Mouse (Mus musculus): ENCODE results near the gene Ubtf. TPM values are rescaled to one million over a fixed set of nuclear protein-coding genes. Genes with fewer than 3 reads are reported as not detected.
"Not testable (repeated sequence)": the region's sequence is repeated elsewhere in the genome, so short reads cannot be mapped to it uniquely, and the experiment has no call there.

The Ubtf gene
- polyA plus RNA-seq, 1 experiment from 2014 or later = 82.8 TPM

GRCm38 (mm10) chr11:102285095-102285834 is 34.3 kb downstream of the Ubtf start:
- peak overlapping the region; percentile 70 for H3K4me3 ChIP-seq
- ATAC-seq (replicated peaks) = peak; percentile 71
- peak overlapping the region; percentile 85 for H3K27ac ChIP-seq
- H3K9me3 ChIP-seq = no peaks in the 10 kb centered on the region
- H3K4me2 ChIP-seq = peak overlapping the region; percentile 71
- H3K9ac ChIP-seq = peak overlapping the region; percentile 77
- no peaks in the 10 kb centered on the region for H3K27me3 ChIP-seq (replicated peaks)
- WGBS = 6% methylated on average over 31 of the region's 31 CpGs
- H3K36me3 ChIP-seq (replicated peaks) = peaks cover 13% of the 10 kb centered on the region; the same call in 1 of the 2 replicates
- H3K4me1 ChIP-seq = peaks cover 15% of the 10 kb centered on the region

GRCm38 (mm10) chr11:102284501-102285094 is 34.9 kb downstream of the Ubtf start, which contains the start of gene Tmub2:
Gene Tmub2, plus strand, starts transcription at chr11:102284931.
- Histone ChIP-seq H3K27ac (peak within 1 kb of the TSS; percentile 85), H3K27me3 (replicated peaks) (no peaks in the 10 kb centered on the region), H3K4me1 (peaks cover 15% of the 10 kb centered on the region), H3K9me3 (no peaks in the 10 kb centered on the region), H3K4me3 (peak within 1 kb of the TSS; percentile 70), H3K36me3 (replicated peaks) (peaks cover 11% of the 10 kb centered on the region; the same call in 1 of the 2 replicates), H3K4me2 (peak within 1 kb of the TSS; percentile 71), H3K9ac (peak within 1 kb of the TSS; percentile 77)
- WGBS = under 1% methylated on average over 32 of the region's 32 CpGs
- peak; percentile 93 for ATAC-seq (replicated peaks)

GRCm38 (mm10) chr11:102283922-102284321 is 35.6 kb downstream of the Ubtf start:
- Histone ChIP-seq H3K9me3 (no peaks in the 10 kb centered on the region), H3K4me2 (peak overlapping the region; percentile 71), H3K9ac (no peak overlapping the region), H3K27me3 (replicated peaks) (no peaks in the 10 kb centered on the region), H3K36me3 (replicated peaks) (peaks cover 11% of the 10 kb centered on the region; the same call in 1 of the 2 replicates), H3K4me1 (peaks cover 15% of the 10 kb centered on the region), H3K4me3 (peak overlapping the region; percentile 70), H3K27ac (peak overlapping the region; percentile 85)
- ATAC-seq (replicated peaks) = no peak; the same call in 1 of the 2 replicates
- 84% methylated on average over 6 of the region's 6 CpGs for WGBS

- not testable (repeated sequence) for H3K4me2 ChIP-seq; H3K36me3 ChIP-seq (replicated peaks); H3K9ac ChIP-seq; ATAC-seq (replicated peaks); H3K9me3 ChIP-seq; H3K27me3 ChIP-seq (replicated peaks); H3K27ac ChIP-seq; H3K4me1 ChIP-seq; H3K4me3 ChIP-seq
- WGBS = 73% methylated on average over 6 of the region's 6 CpGs
These were observed 39.3 kb downstream of the Ubtf start for GRCm38 (mm10) chr11:102280267-102280666.

GRCm38 (mm10) chr11:102279595-102279994 is 39.9 kb downstream of the Ubtf start:
- Histone ChIP-seq H3K9me3 (no peaks in the 10 kb centered on the region), H3K27ac (no peak overlapping the region), H3K36me3 (replicated peaks) (no peaks in the 10 kb centered on the region), H3K4me2 (no peak overlapping the region), H3K27me3 (replicated peaks) (0 out of 2 replicates have a peak, but pooled peaks cover 4% of the 10 kb centered on the region), H3K9ac (no peak overlapping the region), H3K4me3 (no peak overlapping the region), H3K4me1 (peaks cover 9% of the 10 kb centered on the region)
- WGBS = 92% methylated on average over 3 of the region's 3 CpGs
- ATAC-seq (replicated peaks) = no peak

GRCm38 (mm10) chr11:102277754-102278153 is 41.8 kb downstream of the Ubtf start:
- Histone ChIP-seq H3K4me1 (peaks cover 9% of the 10 kb centered on the region), H3K4me3 (no peak overlapping the region), H3K9ac (no peak overlapping the region), H3K27ac (no peak overlapping the region), H3K27me3 (replicated peaks) (0 out of 2 replicates have a peak, but pooled peaks cover 4% of the 10 kb centered on the region), H3K4me2 (no peak overlapping the region), H3K36me3 (replicated peaks) (no peaks in the 10 kb centered on the region), H3K9me3 (no peaks in the 10 kb centered on the region)
- no peak for ATAC-seq (replicated peaks)
- 50% methylated on average over 8 of the region's 12 CpGs for WGBS

GRCm38 (mm10) chr11:102276411-102276915 is 43.1 kb downstream of the Ubtf start:
- H3K9me3 ChIP-seq = no peaks in the 10 kb centered on the region

GRCm38 (mm10) chr11:102268520-102269244 is 50.9 kb downstream of the Ubtf start, which contains the start of gene Asb16:
Gene Asb16, plus strand, starts transcription at chr11:102268743.
- Histone ChIP-seq H3K4me2 (no peak within 1 kb of the TSS), H3K4me1 (peaks cover 6% of the 10 kb centered on the region), H3K27me3 (replicated peaks) (no peaks in the 10 kb centered on the region), H3K4me3 (no peak within 1 kb of the TSS), H3K9ac (no peak within 1 kb of the TSS), H3K27ac (no peak within 1 kb of the TSS), H3K36me3 (replicated peaks) (no peaks in the 10 kb centered on the region), H3K9me3 (no peaks in the 10 kb centered on the region)
- ATAC-seq (replicated peaks) = no peak
- 78% methylated on average over 12 of the region's 12 CpGs for WGBS

More at GRCm38 (mm10) chr11:102276411-102276915, 43.1 kb downstream of the Ubtf start:
- H3K9ac ChIP-seq = peak overlapping the region; percentile 27
- peak overlapping the region; percentile 91 for H3K4me2 ChIP-seq
- no peaks in the 10 kb centered on the region for H3K36me3 ChIP-seq (replicated peaks)
- peak; percentile 70 for ATAC-seq (replicated peaks)
- peaks cover 9% of the 10 kb centered on the region for H3K4me1 ChIP-seq
- peak overlapping the region; percentile 36 for H3K4me3 ChIP-seq
- 0 out of 2 replicates have a peak, but pooled peaks cover 4% of the 10 kb centered on the region for H3K27me3 ChIP-seq (replicated peaks)
- WGBS = under 1% methylated on average over 33 of the region's 33 CpGs
- peak overlapping the region; percentile 5 for H3K27ac ChIP-seq

GRCm38 (mm10) chr11:102267480-102267879 is 52.1 kb downstream of the Ubtf start:
- 5% methylated on average over 11 of the region's 11 CpGs for WGBS
- H3K27me3 ChIP-seq (replicated peaks) = no peaks in the 10 kb centered on the region
- H3K9ac ChIP-seq = no peak overlapping the region
- H3K27ac ChIP-seq = no peak overlapping the region
- no peak overlapping the region for H3K4me3 ChIP-seq
- ATAC-seq (replicated peaks) = peak; percentile 66; the same call in 1 of the 2 replicates
- H3K36me3 ChIP-seq (replicated peaks) = no peaks in the 10 kb centered on the region
- H3K4me2 ChIP-seq = no peak overlapping the region
- no peaks in the 10 kb centered on the region for H3K9me3 ChIP-seq
- H3K4me1 ChIP-seq = peaks cover 6% of the 10 kb centered on the region

GRCm38 (mm10) chr11:102266631-102267355 is 52.7 kb downstream of the Ubtf start:
- Histone ChIP-seq H3K36me3 (replicated peaks) (no peaks in the 10 kb centered on the region), H3K27me3 (replicated peaks) (no peaks in the 10 kb centered on the region), H3K4me3 (no peak overlapping the region), H3K9me3 (no peaks in the 10 kb centered on the region), H3K9ac (no peak overlapping the region), H3K4me1 (peaks cover 6% of the 10 kb centered on the region), H3K27ac (no peak overlapping the region), H3K4me2 (no peak overlapping the region)
- whole genome bisulfite sequencing = 84% methylated on average over 8 of the region's 8 CpGs
- ATAC-seq (replicated peaks) = no peak

GRCm38 (mm10) chr11:102265816-102266215 is 53.7 kb downstream of the Ubtf start:
- H3K9me3 ChIP-seq = no peaks in the 10 kb centered on the region
- ATAC-seq (replicated peaks) = no peak
- H3K27ac ChIP-seq = no peak overlapping the region
- no peak overlapping the region for H3K9ac ChIP-seq
- WGBS = 71% methylated on average over 14 of the region's 14 CpGs
- H3K4me2 ChIP-seq = no peak overlapping the region
- no peak overlapping the region for H3K4me3 ChIP-seq
- peaks cover 6% of the 10 kb centered on the region for H3K4me1 ChIP-seq
- no peaks in the 10 kb centered on the region for H3K27me3 ChIP-seq (replicated peaks)
- H3K36me3 ChIP-seq (replicated peaks) = no peaks in the 10 kb centered on the region

Data from midbrain, embryonic 15.5 days (tissue).